Mouse (Mus musculus) cerebellum, adult 11-12 months (tissue): ENCODE data around the gene Rara.
"Not testable (repeated sequence)": the region's sequence is repeated elsewhere in the genome, so short reads cannot be mapped to it uniquely, and the experiment has no call there.

Source experiments
- DNase-seq: peaks from one replicate; pipeline ENCODE4 v3.0.0; 2022

Rara gene

DNA sequence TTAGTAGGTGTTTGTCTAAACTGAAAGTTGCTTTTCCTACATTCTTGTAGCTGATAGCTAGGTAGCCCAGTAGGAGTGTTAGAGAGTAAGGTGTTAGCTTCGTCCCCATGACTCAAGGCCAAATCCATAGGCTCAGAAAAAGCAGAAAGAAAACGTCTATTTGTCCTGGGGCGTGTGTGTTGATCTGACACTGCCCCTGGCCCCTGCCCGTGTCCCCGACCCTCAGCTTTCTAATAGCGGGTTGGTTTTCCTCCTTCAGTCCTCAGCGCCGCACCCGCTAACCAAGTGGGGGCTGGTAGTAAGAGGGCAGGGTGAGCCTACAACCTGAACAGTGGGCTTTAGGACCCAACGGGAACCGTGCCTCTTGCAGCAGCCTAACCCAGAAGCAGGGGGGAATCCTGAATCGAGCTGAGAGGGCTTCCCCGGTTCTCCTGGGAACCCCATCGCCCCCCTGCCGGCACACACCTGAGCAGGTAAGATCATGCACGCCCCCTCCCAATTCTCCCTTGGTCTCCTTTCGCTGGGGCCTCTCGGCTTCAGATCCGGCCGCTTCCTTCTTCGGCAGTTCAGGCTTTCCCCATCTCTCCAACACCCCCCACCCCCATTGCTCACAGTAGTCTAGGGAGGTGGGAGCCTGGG, at the start of gene Rara:
Gene Rara, plus strand, starts transcription at position 381 of the 639 bp plus-strand sequence.
- peak; percentile 77 for DNase-seq

DNA sequence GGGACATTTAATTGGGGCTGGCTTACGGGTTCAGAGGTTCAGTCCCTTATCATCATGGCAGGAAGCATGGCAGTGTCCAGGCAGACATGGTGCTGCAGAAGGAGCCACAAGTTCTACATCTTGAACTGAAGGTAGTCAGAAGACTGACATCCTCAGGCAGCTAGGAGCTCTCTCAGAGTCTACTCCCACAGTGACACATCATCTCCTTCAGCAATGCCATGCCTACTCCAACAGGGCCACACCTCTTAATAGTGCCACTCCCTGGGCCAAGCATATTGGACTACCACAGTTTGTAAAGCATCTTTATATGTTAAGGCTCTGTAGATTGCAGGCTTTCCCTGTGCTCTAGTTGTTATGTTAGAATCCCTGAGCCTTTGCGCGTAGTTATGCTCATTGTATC, 39.9 kb upstream of the Rara start:
- DNase-seq, result no peak

DNA sequence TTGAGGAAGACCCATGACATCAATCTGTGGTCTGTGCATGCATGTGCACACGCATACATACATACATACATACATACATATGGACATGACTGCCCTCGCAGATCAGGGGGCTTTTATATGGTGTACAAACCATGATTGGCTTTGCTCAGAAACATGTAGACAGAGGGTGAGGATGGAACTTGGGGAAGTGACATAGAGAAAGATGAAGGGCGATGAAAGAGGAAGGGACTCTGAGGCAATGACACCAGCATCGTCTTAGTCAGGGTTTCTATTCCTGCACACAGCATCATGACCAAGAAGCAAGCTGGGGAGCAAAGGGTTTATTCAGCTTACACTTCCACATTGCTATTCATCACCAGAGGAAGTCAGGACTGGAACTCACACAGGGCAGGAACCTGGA, 38.5 kb upstream of the Rara start:
- DNase-seq, result no peak

DNA sequence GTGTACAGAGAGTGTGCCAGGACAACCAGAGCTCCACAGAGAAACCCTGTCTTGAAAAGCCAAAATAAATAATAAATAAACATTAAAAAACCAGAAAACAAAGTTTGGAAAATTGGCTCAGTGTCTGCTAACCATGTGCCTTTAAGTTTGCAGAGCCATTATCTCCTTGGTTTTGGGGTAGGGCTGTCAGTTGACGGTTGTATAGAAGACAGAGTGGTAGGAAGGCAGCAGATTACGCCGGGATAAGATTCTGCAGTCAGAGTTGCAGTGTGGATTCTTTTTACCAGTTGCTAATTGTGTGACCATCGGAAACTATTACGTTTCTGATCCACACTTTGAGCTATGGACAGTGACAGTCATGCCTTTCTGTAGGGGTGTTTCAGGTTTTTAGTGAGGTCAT, 37.6 kb upstream of the Rara start:
- DNase-seq, result no peak

DNA sequence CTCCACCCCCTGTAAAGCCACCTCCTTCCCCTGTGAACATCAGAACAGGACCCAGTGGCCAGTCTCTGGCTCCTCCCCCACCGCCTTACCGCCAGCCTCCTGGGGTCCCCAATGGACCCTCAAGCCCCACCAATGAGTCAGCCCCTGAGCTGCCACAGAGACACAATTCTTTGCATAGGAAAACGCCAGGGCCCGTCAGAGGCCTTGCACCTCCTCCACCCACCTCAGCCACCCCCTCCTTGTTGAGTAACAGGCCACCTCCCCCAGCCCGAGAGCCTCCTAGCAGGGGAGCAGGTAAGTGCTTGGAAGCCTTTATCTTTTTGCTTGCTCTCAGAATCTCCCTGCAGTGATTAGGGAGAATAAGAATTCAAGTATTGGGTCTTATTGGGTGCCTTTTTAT, 35.2 kb upstream of the Rara start:
- DNase-seq, result no peak

DNA sequence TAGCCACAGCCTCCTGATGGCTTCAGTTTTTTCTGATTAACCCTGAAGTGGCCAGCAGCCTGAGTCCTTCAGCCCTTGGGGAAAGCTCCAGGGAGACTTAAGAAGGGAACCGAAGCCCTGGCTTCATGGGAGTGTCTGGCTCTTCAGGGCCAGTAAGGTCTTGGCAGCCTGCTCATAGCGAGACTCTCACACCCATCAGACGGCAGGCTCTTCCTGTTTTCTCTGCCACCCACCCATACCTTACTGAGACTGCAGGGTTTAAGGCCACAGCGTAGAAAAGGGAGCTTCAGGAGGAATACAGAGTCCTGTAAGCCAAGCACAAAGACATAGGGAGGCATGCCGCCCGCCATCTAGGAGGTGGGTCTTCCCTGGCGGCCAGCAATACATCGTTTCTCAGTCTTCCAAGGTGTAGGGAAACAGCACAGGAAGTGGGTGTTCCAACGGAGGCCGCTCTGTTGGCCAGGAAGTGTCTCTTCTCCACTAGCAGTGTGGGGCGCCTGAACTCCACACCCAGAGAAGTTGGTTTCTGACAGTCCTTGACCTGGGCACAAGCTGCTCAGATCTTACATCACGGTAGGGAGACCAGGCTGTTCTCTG, 27.0 kb upstream of the Rara start:
- DNase-seq, result no peak

DNA sequence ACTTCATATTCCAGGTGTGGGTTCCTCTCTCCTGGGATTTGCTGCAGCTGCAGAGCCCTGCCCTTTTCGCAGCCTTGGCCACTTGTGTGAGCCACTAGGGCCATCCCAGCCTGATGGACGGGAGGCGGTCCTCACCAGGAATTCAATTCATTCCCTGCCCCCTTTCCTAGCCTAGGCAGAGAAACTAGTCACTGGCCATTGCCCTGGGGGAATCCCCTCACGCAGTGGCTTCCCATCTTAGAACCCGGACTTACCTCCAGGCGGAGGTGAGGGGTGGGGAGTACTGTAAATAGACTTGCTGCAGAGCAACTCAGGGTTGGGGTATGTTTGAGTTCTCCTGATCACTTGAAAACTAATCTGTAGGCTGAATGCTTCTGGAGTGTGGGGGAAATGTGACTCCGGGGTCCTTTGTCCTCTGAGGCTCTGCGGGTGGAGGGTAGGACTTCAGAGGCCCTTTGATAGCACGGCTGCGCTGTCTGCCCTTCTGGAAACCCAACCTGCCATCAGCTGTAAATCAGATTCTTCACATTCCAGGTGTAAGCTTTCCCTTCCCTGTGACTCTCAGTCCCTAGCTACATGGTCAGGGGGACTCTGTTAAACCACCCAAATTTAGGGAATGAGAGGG, 24.9 kb upstream of the Rara start:
- no peak for DNase-seq

DNA sequence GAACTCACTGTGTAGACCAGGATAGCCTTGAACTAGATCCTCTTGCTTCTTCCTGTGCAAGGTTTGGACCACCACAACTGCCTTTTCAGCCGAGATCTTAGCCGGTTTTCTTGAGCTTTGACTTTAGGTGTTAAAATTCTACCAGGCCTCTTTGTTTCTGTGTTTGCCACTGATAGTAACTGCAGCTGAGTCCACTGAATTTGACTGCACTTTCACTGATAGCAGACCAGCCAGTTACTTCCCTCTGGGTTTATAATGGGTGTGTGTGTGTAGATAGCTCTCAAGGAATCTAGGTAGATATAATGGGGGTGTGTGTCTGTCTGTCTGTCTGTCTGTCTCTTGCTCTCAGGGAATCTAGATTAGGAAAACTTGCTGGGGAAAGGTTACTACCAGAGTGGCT, 23.0 kb upstream of the Rara start:
- no peak for DNase-seq

DNA sequence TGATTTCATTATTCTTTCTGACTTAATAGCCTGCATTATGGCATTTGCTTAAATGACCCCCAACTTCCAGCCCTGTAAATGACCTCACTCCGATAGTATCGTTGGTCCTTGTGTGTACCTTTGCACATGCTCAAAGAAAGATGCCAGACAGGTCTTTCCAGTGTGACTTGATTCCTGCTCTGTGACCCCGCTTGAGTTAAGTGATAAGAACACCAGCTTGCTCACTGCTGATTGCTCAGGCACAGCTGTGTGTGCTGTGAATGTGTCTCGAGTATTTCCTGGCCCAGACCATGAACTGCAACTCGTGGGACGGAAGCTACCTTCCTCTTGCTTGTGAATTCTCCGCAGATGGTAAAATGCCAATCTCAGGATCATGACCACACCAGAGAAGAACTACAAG, 22.6 kb upstream of the Rara start:
- no peak for DNase-seq

DNA sequence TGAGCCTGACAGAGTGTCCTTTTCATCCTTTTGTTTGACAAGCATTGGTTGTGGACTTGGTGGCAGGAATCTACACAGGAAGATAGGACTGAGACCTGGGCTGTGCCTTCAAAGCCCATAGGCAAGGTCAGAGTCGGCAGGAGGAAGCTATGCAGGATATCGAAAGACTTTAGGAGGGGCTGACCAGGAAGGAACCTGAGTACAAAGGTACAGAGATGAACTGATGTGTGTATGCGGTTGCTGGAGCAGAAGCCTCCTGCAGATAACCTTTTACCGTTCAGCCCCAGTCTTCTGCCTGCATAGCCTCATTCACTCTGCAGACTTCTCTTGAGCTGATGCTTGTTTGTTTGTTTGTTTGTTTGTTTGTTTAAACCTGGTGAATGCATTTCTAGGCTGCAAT, 22.0 kb upstream of the Rara start:
- DNase-seq, result no peak

DNA sequence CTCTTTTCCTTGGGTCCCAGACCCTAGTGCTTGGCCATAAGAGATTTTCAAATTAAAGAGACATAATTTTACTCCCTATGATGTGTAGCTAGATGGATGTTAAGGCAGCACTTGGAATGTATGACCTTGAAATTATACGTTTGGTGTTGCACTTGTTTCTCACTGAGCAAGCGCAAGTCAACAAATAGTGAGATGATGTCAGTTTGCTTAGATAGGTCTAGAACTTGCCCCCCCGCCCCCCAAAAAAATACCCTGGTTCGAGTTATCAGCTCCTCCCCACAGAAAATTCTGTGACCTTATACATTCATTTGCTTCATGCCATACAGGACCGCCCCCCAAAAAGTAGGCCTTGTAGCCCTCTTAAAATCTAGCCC, 20.6 kb upstream of the Rara start:
- no peak for DNase-seq

DNA sequence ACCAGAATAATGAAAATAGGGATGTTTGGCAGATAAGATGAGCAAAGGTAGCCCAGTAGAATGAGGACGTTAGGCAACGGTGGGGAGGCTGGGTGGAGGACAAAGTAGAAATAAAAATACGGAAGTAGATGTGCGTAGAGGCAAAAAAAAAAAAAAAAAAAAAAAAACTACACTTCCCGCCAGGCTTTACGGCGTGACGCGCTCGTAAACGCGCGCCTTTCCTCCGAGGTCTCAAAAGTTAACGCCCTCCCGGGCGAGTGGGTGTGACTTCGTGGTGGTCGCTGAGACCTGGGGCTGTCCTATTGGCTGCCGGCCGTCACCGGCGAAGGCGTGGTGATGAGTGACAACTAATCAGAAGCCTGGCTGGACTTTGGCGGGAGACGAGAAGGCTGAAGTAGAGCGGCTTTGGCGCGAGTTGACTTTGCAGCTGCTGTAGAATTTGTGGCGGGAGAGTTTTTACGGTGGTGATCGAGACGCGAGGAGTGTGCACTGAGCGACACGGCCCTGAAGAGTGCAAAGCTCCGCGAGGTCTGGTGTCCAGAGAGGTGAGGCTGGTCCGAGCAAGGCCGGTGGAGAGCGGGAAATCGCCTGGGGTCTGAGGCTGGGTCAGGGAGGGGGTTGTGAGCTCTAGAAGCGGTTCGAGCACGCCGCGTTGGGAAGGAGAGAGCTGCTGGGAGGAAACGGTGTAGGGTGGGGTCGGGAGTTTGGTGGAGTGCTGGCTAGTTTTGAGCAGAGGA, 20.0 kb upstream of the Rara start, which contains the start of gene Cdc6:
Gene Cdc6, plus strand, starts transcription at position 365 of the 737 bp plus-strand sequence.
- DNase-seq, result peak; percentile 93

DNA sequence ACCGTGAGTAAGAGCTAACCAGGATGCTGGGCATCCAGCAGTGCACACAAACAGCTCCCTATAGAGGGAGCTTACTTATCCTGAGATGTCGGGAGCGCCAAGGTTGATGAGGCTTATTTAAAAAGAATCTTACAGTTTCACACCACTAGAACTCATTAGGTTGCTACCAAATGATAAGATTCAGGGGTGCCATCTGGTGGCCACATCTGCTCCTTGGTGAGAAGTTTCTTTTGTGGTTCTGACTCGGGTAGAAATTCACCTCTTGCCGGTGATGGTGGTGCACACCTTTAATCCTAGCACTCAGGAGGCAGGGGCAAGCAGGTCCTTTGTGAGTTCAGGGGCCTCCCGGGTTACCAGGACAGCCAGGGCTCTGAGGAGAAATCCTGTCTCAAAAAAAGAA, 18.0 kb upstream of the Rara start:
- DNase-seq, result peak; percentile 44

DNA sequence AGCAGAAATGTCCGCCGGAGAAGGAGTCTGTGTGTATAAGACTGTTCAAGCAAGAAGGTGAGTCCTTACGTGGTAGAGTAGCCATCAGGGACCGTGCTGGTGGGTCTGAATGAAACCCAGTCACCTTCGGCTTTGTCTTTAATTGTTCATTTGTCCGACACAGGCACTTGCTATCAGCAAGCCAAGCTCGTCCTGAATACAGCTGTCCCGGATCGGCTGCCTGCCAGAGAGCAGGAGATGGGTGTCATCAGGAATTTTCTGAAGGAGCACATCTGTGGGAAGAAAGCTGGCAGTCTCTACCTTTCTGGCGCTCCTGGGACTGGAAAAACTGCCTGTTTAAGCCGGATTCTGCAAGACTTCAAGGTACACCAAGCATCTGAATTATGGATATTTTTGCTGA, 17.2 kb upstream of the Rara start:
- no peak for DNase-seq

DNA sequence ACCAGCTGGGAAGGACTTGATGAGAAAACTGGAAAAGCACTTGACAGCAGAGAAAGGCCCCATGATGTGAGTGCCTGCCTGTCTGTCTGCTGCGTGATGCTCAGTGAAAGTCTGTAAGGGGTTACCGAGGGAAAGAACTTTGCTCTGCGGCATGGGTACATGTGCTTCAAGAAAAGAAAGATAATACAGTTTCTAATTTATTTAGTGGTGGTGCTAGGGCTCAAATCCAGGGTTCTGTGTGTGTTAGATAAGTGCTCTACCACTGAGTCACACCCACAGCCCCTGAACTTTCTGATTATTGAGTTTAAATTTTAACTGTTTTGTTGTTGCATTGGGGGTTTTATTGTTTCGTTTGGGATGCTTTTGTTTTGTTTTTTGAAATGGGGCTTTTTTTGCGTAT, 16.1 kb upstream of the Rara start:
- DNase-seq, result no peak

DNA sequence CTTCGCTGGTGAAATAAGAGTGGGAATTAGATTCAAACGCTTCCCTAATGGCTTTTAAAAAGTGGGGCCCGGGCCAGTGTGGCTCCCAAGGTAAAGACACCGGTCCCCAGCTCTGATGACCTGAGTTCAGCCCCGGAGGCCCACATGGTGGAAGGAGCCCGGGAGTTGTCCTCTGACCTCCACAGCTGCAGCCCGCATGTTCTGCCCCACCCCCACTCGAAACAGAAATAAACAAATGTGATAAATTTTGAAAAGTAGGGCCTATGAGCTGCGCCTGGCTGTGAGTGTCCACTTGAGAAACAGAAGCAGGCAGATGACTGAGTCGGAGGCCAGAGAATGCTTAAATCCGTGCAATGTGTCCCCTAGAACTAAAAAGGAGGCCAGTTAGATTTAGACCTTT, 13.4 kb upstream of the Rara start:
- no peak for DNase-seq

DNA sequence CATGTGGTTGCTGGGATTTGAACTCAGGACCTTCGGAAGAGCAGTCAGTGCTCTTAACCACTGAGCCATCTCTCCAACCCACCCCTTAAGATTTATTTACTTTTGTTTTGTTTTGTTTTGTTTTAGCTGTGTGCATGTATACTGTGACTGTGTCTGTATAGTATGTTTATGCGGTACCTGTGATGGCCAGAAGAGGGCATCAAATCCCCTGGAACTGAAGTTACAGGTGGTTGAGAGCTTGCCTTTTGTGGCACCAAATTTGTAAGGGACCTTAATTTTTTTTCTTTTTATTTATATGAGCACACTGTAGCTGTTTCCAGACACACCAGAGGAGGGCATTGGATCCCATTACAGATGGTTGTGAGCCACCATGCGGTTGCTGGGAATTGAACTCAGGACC, 11.2 kb upstream of the Rara start:
- DNase-seq, result not testable (repeated sequence)

DNA sequence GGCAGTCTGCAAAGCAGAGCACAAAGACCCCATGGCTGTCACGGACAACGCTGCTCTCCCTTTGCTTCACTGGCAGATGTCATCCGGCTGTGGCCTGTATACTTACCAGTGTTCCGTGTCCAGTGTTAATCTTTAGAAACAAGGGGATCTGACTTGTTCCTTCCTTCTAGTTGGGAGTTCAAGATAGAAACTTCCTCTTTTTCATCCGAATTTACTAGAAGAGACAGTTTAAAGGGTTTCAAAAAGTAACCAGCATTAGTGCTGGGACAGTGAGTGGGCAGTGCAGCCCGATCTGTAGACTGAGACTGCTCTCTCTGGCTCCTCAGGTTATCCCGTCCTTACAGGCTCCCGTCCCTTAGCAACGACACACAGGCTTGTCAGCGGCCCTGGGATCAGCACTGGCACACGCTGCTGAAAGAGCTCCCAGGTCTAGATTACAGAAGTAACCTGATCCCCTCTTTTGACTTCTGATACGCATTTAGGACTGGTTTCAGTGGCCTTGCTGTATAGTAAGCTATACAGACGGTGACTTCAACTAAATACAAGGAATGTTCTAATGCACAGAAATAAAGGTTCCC, 10.1 kb upstream of the Rara start:
- DNase-seq, result no peak

DNA sequence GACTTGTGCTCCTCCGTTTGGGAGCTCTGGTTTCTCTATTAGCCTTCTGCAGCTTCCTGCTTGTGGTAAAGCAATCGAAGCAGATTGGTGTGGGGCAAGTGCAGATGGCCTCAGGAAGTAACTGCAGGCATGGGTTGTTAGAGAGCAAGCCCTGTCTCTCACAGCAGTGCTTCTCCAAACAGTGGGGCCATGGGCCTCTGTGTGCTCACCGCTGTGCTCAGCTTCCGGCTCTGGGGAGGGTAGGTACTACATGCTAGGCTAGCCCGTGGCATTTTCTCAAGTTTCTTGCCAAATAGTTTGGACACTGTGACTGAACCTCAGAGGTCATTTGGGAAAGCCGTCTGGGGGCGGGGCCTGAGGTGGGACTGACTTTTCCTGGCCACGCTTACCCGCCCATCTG, 9.4 kb upstream of the Rara start:
- DNase-seq, result no peak

DNA sequence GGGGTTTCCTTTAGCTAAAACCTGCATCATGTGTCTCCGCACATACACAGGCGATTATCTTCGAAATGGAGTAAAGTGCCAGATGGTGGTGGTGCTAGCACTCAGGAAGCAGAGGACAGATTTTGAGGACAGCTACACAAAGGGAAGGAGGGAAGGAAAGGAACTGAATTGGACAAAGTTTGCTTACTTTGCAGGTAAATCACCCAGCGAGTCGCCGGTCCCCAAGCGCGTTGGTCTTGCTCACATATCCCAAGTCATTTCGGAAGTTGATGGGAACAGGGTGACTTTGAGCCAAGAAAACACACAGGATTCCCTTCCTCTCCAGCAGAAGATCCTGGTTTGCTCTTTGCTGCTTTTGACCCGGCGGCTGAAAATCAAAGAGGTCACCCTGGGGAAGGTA, 8.6 kb upstream of the Rara start:
- no peak for DNase-seq

DNA sequence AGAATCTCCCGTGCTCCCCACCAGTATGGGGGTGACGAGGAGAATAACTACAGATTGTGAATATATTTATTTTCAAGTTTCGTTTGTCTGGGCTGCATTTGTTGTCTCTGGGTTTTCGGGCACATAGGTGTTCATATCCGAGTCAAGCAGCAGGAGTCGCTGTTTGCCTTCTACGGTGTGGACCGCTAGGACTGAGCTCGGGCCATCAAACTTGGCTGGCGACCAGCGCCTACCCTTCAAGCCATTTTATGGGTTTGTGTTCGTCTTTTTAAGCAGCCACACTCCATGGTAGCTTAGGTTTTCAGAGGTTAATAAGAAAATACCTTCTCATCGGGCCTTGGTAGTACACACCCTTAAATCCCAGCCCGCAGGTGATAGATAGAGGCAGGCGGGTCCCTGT, 5.8 kb upstream of the Rara start:
- peak; percentile 38 for DNase-seq

DNA sequence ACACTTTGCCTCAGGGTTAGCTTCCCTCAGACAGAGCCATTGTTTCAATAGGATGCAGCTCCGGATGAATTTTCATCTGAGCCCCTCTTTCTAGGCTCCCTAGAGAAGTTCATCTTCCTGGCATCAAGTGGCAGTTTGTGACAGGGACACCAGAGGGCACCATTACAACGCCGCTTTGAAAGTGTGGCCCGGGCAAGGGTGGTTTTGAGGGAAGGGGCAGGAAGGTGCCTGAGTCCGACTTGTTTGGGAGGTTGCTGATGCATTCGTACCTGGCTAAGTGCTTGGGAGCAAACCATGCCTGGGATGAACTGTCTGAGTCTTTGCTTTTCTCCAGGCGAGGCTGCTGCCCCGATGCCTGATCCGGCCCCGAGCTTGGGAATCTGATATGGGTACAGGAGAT, 5.3 kb upstream of the Rara start:
- peak; percentile 47 for DNase-seq

DNA sequence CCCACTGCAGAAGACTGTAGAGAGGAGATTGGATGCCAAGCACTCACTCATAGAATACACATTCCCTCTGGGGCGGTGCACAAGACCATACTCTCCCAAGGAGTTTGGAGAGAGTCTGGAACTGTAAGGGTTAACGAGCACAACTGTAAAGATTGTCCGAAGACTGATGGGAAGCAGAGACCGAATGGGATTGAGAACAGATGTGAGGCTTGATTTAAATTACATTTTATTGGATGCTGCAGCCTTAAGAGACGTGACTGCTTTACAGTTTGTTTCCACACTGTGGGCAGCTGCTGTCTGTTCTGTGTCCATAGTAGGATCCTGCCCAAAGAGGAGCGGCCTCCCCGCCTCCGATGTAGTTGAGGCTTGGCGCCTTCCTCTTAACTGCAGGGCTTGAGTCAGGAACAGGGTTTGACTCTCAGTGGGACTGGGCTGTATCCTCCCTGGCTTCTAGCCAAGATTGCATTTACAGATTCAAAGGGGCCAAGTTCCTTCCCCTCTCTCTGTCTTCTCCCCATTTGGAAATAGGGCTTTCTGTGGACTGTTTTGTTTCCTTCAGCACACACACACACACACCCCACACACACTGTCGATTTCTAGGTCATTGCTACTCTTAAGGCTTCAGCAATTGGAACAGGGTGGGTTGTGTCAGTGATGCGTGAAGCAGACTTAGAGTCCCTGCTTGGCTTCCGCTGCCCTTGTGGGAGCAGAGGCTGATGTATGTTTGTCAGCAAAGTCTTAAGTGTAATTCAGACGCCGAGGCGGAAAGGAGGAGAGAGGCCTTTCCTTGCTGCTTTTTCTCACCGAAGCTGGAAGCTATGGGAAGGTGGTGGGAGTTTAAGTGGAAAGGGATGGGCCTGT, 4.5 kb upstream of the Rara start:
- peak; percentile 34 for DNase-seq
